Mouse (Mus musculus): ENCODE measurements around the gene Pola2. TPM values are rescaled to one million over a fixed set of nuclear protein-coding genes. Genes with fewer than 3 reads are reported as not detected.

Pola2 gene
- polyA plus RNA-seq, 1 experiment = 40.8 TPM

DNA sequence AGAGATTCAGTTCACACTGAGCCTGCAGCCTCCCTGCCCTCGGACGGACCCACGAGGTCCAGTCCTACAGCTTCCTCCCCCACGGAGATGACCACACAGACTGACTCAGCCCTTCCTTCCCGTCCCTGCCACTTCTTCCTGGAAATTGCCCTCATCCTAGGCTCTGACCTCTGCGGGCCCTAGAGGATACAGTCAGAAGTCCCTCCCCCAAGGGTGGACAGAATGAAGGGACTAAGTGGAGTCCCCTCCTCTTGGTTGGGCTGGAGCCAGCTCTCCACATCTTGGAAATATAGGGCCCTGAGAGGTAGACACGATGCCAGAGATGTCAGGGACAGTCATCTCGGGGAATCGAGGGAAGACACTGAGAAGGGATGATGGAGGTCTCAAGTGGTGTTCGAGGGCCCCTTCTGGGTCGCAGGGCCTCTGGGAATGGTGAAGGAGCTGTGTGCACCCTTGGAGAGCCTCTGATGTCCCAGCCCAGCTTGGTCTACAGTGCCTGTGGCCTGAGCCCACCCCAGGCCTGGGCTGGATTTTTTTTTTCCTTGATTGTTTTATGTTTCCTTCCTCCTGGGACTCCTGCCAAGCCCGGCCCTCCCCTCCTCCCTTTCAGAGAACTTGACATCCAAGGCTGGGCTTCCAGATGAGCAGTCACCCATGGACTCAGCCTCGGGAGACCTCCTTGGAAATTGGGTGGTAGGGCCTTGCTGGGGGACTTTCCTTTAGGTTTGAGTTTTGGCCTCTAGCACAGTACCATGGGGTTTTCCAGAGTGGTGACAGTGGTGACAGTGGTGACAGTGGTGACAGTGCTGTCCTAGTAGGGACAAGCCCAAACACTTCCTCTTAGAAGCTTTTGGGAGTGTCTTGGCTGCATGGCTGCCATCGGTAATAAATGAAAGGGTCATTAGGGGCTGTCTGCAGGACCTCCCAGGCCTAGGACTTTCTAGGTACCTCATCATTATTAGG, 34.1 kb downstream of the Pola2 start:
- Histone ChIP-seq H3K4me1 (ENCODE audit: control insufficient read depth, insufficient read depth, insufficient read length, low read length) (peaks cover 13% of the 10 kb centered on the region), H3K27me3 (ENCODE audit: control insufficient read depth, insufficient read depth, low read length) (no peaks in the 10 kb centered on the region), H3K27ac (ENCODE audit: insufficient read depth, low read depth, low read length) (0 out of 2 replicates have a peak overlapping the region, but pooled peaks have one; percentile 27), H3K36me3 (ENCODE audit: control insufficient read depth, insufficient read depth, low read length) (no peaks in the 10 kb centered on the region), H3K4me3 (ENCODE audit: low read depth, low read length) (no peak overlapping the region)
- WGBS = 35% methylated on average over 14 of the region's 14 CpGs
- TF ChIP-seq CTCF (IDR thresholded peaks at IDR 0.05; ENCODE audit: extremely low read depth, insufficient read length, insufficient replicate concordance, low read depth, low read length) = no peak
- no peak for TF ChIP-seq POLR2A (IDR thresholded peaks at IDR 0.05; ENCODE audit: low read depth, low read length)

DNA sequence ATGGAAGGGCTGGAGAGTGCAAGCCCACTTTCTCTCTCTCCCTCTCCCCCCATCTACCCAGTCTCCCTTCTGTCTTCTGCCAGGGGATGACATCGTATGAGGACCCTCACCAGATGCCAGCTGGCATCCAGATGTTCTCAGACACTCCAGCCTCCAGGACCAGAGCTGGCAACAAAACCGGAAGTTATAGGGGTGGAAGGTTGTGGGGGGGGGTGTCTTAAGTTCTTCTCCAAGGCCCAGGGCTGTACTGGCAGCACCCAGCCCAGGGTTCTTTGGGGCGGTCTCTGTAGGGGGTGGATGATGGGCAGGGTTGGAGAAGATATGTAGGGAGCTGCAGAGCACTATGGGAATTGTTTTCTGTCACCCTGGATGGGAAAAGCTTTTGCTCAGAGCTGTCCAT, 35.5 kb downstream of the Pola2 start:
- TF ChIP-seq CTCF (IDR thresholded peaks at IDR 0.05; ENCODE audit: extremely low read depth, insufficient read length, insufficient replicate concordance, low read depth, low read length) (no peak), POLR2A (IDR thresholded peaks at IDR 0.05; ENCODE audit: low read depth, low read length) (no peak)
- 69% methylated on average over 3 of the region's 3 CpGs for WGBS
- Histone ChIP-seq H3K4me1 (ENCODE audit: control insufficient read depth, insufficient read depth, insufficient read length, low read length) (peaks cover 13% of the 10 kb centered on the region), H3K36me3 (ENCODE audit: control insufficient read depth, insufficient read depth, low read length) (no peaks in the 10 kb centered on the region), H3K4me3 (ENCODE audit: low read depth, low read length) (no peak overlapping the region), H3K27me3 (ENCODE audit: control insufficient read depth, insufficient read depth, low read length) (no peaks in the 10 kb centered on the region), H3K27ac (ENCODE audit: insufficient read depth, low read depth, low read length) (no peak overlapping the region)

GRCm38 (mm10) chr19:5928104-5928503, 35.9 kb downstream of the Pola2 start:
- Histone ChIP-seq H3K4me3 (ENCODE audit: low read depth, low read length) (no peak overlapping the region), H3K27me3 (ENCODE audit: control insufficient read depth, insufficient read depth, low read length) (no peaks in the 10 kb centered on the region), H3K4me1 (ENCODE audit: control insufficient read depth, insufficient read depth, insufficient read length, low read length) (peaks cover 13% of the 10 kb centered on the region), H3K27ac (ENCODE audit: insufficient read depth, low read depth, low read length) (no peak overlapping the region), H3K36me3 (ENCODE audit: control insufficient read depth, insufficient read depth, low read length) (no peaks in the 10 kb centered on the region)
- 82% methylated on average over 6 of the region's 6 CpGs for WGBS
- TF ChIP-seq POLR2A (IDR thresholded peaks at IDR 0.05; ENCODE audit: low read depth, low read length) = no peak
- TF ChIP-seq CTCF (IDR thresholded peaks at IDR 0.05; ENCODE audit: extremely low read depth, insufficient read length, insufficient replicate concordance, low read depth, low read length) = no peak

GRCm38 (mm10) chr19:5927532-5927931, 36.5 kb downstream of the Pola2 start:
- Histone ChIP-seq H3K27ac (ENCODE audit: insufficient read depth, low read depth, low read length) (no peak overlapping the region), H3K4me1 (ENCODE audit: control insufficient read depth, insufficient read depth, insufficient read length, low read length) (peaks cover 13% of the 10 kb centered on the region), H3K27me3 (ENCODE audit: control insufficient read depth, insufficient read depth, low read length) (no peaks in the 10 kb centered on the region), H3K4me3 (ENCODE audit: low read depth, low read length) (no peak overlapping the region), H3K36me3 (ENCODE audit: control insufficient read depth, insufficient read depth, low read length) (no peaks in the 10 kb centered on the region)
- 86% methylated on average over 8 of the region's 8 CpGs for WGBS
- TF ChIP-seq CTCF (IDR thresholded peaks at IDR 0.05; ENCODE audit: extremely low read depth, insufficient read length, insufficient replicate concordance, low read depth, low read length) = no peak
- no peak for TF ChIP-seq POLR2A (IDR thresholded peaks at IDR 0.05; ENCODE audit: low read depth, low read length)

GRCm38 (mm10) chr19:5927026-5927425, 37.0 kb downstream of the Pola2 start:
- WGBS = 91% methylated on average over 11 of the region's 11 CpGs
- no peak overlapping the region for H3K4me3 ChIP-seq (ENCODE audit: low read depth, low read length)
- no peaks in the 10 kb centered on the region for H3K36me3 ChIP-seq (ENCODE audit: control insufficient read depth, insufficient read depth, low read length)
- H3K4me1 ChIP-seq (ENCODE audit: control insufficient read depth, insufficient read depth, insufficient read length, low read length) = peaks cover 12% of the 10 kb centered on the region
- H3K27me3 ChIP-seq (ENCODE audit: control insufficient read depth, insufficient read depth, low read length) = no peaks in the 10 kb centered on the region
- no peak overlapping the region for H3K27ac ChIP-seq (ENCODE audit: insufficient read depth, low read depth, low read length)
- TF ChIP-seq POLR2A (IDR thresholded peaks at IDR 0.05; ENCODE audit: low read depth, low read length) (no peak), CTCF (IDR thresholded peaks at IDR 0.05; ENCODE audit: extremely low read depth, insufficient read length, insufficient replicate concordance, low read depth, low read length) (no peak)

DNA sequence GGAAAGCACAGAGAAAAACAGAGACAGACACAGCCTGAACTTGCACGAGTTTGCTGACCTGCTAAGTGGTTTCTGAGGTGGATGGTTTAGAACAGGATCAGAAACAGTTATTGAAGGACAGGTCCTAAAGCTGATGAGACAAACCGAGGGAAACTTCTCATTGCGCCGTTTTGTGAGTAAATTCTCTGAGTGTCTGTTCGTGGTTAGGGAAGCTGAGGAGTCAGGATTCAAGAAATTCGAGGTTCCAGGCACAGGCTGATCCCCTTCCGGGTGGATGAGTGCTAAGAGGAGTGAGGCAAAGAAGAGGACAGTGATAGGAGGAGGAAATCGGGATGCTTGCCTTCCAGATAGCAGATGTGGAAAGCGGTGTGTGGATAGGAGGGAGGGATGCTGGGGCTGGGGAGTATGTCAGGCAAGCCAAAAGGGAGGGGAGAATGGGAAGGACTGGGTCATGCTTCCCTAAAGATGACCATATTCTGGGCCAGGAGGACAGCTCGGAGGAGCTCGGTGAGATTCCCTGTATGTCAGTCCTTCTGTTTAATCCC, 38.6 kb downstream of the Pola2 start:
- TF ChIP-seq CTCF (IDR thresholded peaks at IDR 0.05; ENCODE audit: extremely low read depth, insufficient read length, insufficient replicate concordance, low read depth, low read length) (no peak), POLR2A (IDR thresholded peaks at IDR 0.05; ENCODE audit: low read depth, low read length) (no peak)
- Histone ChIP-seq H3K36me3 (ENCODE audit: control insufficient read depth, insufficient read depth, low read length) (no peaks in the 10 kb centered on the region), H3K27ac (ENCODE audit: insufficient read depth, low read depth, low read length) (peak overlapping the region; percentile 50), H3K4me1 (ENCODE audit: control insufficient read depth, insufficient read depth, insufficient read length, low read length) (peaks cover 15% of the 10 kb centered on the region), H3K27me3 (ENCODE audit: control insufficient read depth, insufficient read depth, low read length) (no peaks in the 10 kb centered on the region), H3K4me3 (ENCODE audit: low read depth, low read length) (peak overlapping the region; percentile 38; the same call in 1 of the 2 replicates)
- 33% methylated on average over 11 of the region's 11 CpGs for WGBS

- no peaks in the 10 kb centered on the region for H3K27me3 ChIP-seq (ENCODE audit: control insufficient read depth, insufficient read depth, low read length)
- peak; percentile 7; the same call in 1 of the 2 replicates for TF ChIP-seq CTCF (IDR thresholded peaks at IDR 0.05; ENCODE audit: extremely low read depth, insufficient read length, insufficient replicate concordance, low read depth, low read length)
- TF ChIP-seq POLR2A (IDR thresholded peaks at IDR 0.05; ENCODE audit: low read depth, low read length) = peak; percentile 82; the same call in 1 of the 2 replicates
- peak within 1 kb of the TSS; percentile 83 for H3K27ac ChIP-seq (ENCODE audit: insufficient read depth, low read depth, low read length)
- peak within 1 kb of the TSS; percentile 70 for H3K4me3 ChIP-seq (ENCODE audit: low read depth, low read length)
- under 1% methylated on average over 18 of the region's 18 CpGs for WGBS
- H3K4me1 ChIP-seq (ENCODE audit: control insufficient read depth, insufficient read depth, insufficient read length, low read length) = peaks cover 10% of the 10 kb centered on the region
- H3K36me3 ChIP-seq (ENCODE audit: control insufficient read depth, insufficient read depth, low read length) = no peaks in the 10 kb centered on the region
Measured at GRCm38 (mm10) chr19:5924713-5925093, 39.3 kb downstream of the Pola2 start, which contains the start of gene Cdc42ep2. Gene Cdc42ep2 (minus strand): TSS chr19:5924816.

All from small intestine, adult 2 months (tissue).